Mouse (Mus musculus): ENCODE measurements around the gene Orai1. TPM values are rescaled to one million over a fixed set of nuclear protein-coding genes. Genes with fewer than 3 reads are reported as not detected.

Gene Orai1
- total and polyA plus RNA-seq, 2 experiments from 2014 or later: 21.2 to 23.9 TPM

DNA sequence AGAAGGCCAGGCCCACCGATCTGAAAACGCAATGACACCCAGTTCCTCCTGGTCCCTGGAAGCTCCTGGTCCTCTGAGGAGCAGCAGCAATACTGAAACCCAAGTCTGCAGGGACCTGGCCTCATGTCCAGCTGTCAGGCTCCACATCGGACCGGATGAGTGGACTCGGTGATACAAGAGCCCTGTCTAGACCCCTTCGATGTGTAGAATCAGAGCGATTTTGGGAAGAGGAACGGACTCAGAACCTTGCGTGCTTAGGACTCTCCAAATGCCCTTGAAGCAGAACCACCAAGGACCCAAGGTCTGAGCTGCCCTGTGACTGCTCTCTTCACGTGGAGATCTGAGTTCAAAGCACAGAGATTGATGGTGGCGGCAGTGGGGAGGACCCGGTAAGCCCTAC lies 53.2 kb downstream of the Orai1 start, which contains the start of gene Tmem120b:
Gene Tmem120b, plus strand, starts transcription at position 301 of the 400 bp plus-strand sequence.
- DNase-seq (ENCODE audit: low spot score) (no peak), ATAC-seq (ENCODE audit: insufficient read depth, low read depth) (no peak)
- Histone ChIP-seq H3K27ac (ENCODE audit: low read depth) (peak within 1 kb of the TSS; percentile 85), H3K4me1 (ENCODE audit: control insufficient read depth, insufficient read depth) (0 out of 2 replicates have a peak, but pooled peaks cover 6% of the 10 kb centered on the region), H3K36me3 (replicated peaks; ENCODE audit: control insufficient read depth, insufficient read depth, low read length) (no peaks in the 10 kb centered on the region), H3K9me3 (replicated peaks; ENCODE audit: control insufficient read depth, low read length) (no peaks in the 10 kb centered on the region), H3K4me2 (ENCODE audit: low read depth, low read length) (no peak within 1 kb of the TSS), H3K4me3 (ENCODE audit: low read depth, low read length) (no peak within 1 kb of the TSS), H3K9ac (replicated peaks; ENCODE audit: low read depth, low read length) (no peak within 1 kb of the TSS; the same call in 1 of the 2 replicates), H3K27me3 (ENCODE audit: control insufficient read depth, insufficient read depth, low read length) (no peaks in the 10 kb centered on the region)
- TF ChIP-seq EP300 (IDR thresholded peaks at IDR 0.05; ENCODE audit: low read depth): no peak
- TF ChIP-seq CTCF (IDR thresholded peaks at IDR 0.05; ENCODE audit: low read depth): no peak
- 84% methylated on average over 12 of the region's 12 CpGs for WGBS

DNA sequence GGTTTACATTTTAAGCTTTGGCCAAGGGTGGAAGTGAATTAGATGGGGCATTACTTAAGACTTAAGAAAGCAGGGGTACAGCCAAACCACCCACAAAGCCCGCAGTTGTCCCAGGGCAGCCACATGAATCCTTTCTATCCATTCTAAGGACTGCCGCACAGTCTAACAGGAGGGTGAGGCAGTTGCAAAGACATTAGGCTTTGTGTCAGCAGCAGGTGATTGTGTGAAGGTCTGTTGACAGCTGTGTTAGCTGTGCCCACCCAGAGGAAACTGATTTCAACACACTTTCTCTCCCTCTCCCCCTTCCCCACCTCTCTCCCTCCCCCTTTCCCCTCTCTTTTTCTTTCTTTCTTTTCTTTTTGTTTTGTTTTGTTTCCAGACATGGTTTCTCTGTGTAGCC lies 53.8 kb downstream of the Orai1 start:
- no peaks in the 10 kb centered on the region for H3K27me3 ChIP-seq (ENCODE audit: control insufficient read depth, insufficient read depth, low read length)
- DNase-seq (ENCODE audit: low spot score) (no peak), ATAC-seq (ENCODE audit: insufficient read depth, low read depth) (no peak)
- no peak overlapping the region for H3K4me2 ChIP-seq (ENCODE audit: low read depth, low read length)
- no peaks in the 10 kb centered on the region for H3K36me3 ChIP-seq (replicated peaks; ENCODE audit: control insufficient read depth, insufficient read depth, low read length)
- H3K4me3 ChIP-seq (ENCODE audit: low read depth, low read length): no peak overlapping the region
- no peak overlapping the region; the same call in 1 of the 2 replicates for H3K27ac ChIP-seq (ENCODE audit: low read depth)
- WGBS: 80% methylated on average over 2 of the region's 2 CpGs
- 0 out of 2 replicates have a peak, but pooled peaks cover 6% of the 10 kb centered on the region for H3K4me1 ChIP-seq (ENCODE audit: control insufficient read depth, insufficient read depth)
- H3K9ac ChIP-seq (replicated peaks; ENCODE audit: low read depth, low read length): no peak overlapping the region; the same call in 1 of the 2 replicates
- H3K9me3 ChIP-seq (replicated peaks; ENCODE audit: control insufficient read depth, low read length): no peaks in the 10 kb centered on the region
- TF ChIP-seq CTCF (IDR thresholded peaks at IDR 0.05; ENCODE audit: low read depth): no peak

GRCm38 (mm10) chr5:123075576-123076418 lies 60.9 kb downstream of the Orai1 start:
- 5% methylated on average over 44 of the region's 45 CpGs for WGBS
- peak overlapping the region; percentile 54 for H3K9ac ChIP-seq (replicated peaks; ENCODE audit: low read depth, low read length)
- H3K27ac ChIP-seq (ENCODE audit: low read depth): peak overlapping the region; percentile 76
- no peaks in the 10 kb centered on the region for H3K36me3 ChIP-seq (replicated peaks; ENCODE audit: control insufficient read depth, insufficient read depth, low read length)
- H3K4me1 ChIP-seq (ENCODE audit: control insufficient read depth, insufficient read depth): peaks cover 13% of the 10 kb centered on the region; the same call in 1 of the 2 replicates
- no peaks in the 10 kb centered on the region for H3K27me3 ChIP-seq (ENCODE audit: control insufficient read depth, insufficient read depth, low read length)
- peak overlapping the region; percentile 57 for H3K4me3 ChIP-seq (ENCODE audit: low read depth, low read length)
- H3K4me2 ChIP-seq (ENCODE audit: low read depth, low read length): peak overlapping the region; percentile 82
- no peak for TF ChIP-seq CTCF (IDR thresholded peaks at IDR 0.05; ENCODE audit: low read depth)
- no peak for TF ChIP-seq EP300 (IDR thresholded peaks at IDR 0.05; ENCODE audit: low read depth)
- DNase-seq (ENCODE audit: low spot score): peak; percentile 82
- ATAC-seq (ENCODE audit: insufficient read depth, low read depth): peak; percentile 96
- H3K9me3 ChIP-seq (replicated peaks; ENCODE audit: control insufficient read depth, low read length): peaks cover 5% of the 10 kb centered on the region; the same call in 1 of the 2 replicates

GRCm38 (mm10) chr5:123076419-123077281 lies 61.8 kb downstream of the Orai1 start:
- peak overlapping the region; percentile 76 for H3K27ac ChIP-seq (ENCODE audit: low read depth)
- H3K4me3 ChIP-seq (ENCODE audit: low read depth, low read length): peak overlapping the region; percentile 57
- H3K36me3 ChIP-seq (replicated peaks; ENCODE audit: control insufficient read depth, insufficient read depth, low read length): no peaks in the 10 kb centered on the region
- peak; percentile 32 for DNase-seq (ENCODE audit: low spot score)
- peaks cover 13% of the 10 kb centered on the region; the same call in 1 of the 2 replicates for H3K4me1 ChIP-seq (ENCODE audit: control insufficient read depth, insufficient read depth)
- ATAC-seq (ENCODE audit: insufficient read depth, low read depth): peak; percentile 66
- H3K9me3 ChIP-seq (replicated peaks; ENCODE audit: control insufficient read depth, low read length): peaks cover 5% of the 10 kb centered on the region; the same call in 1 of the 2 replicates
- H3K27me3 ChIP-seq (ENCODE audit: control insufficient read depth, insufficient read depth, low read length): no peaks in the 10 kb centered on the region
- peak overlapping the region; percentile 54 for H3K9ac ChIP-seq (replicated peaks; ENCODE audit: low read depth, low read length)
- WGBS: 1% methylated on average over 31 of the region's 35 CpGs
- H3K4me2 ChIP-seq (ENCODE audit: low read depth, low read length): peak overlapping the region; percentile 82
- TF ChIP-seq EP300 (IDR thresholded peaks at IDR 0.05; ENCODE audit: low read depth) (no peak), CTCF (IDR thresholded peaks at IDR 0.05; ENCODE audit: low read depth) (no peak)

DNA sequence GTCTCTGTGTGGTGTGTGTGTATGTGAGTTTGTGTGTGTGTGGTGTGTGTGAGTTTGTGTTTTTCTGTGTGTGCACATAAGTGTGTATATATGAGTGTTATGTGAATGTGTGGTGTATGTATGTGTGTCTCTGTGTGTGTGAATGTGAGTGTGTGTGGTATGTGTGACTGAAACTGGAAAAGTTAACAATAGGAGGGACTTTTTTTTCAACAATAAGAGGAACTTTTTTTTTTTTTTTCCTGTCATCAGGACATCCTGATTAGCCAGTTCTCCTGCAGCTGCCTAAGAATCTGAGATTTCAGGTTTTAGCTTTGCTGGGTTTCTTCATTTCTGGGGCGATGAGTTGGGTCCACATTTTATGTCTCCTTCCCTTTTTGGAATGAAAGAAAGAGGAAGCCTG lies 64.7 kb downstream of the Orai1 start:
- peaks cover 13% of the 10 kb centered on the region; the same call in 1 of the 2 replicates for H3K4me1 ChIP-seq (ENCODE audit: control insufficient read depth, insufficient read depth)
- no peaks in the 10 kb centered on the region for H3K27me3 ChIP-seq (ENCODE audit: control insufficient read depth, insufficient read depth, low read length)
- no peak for ATAC-seq (ENCODE audit: insufficient read depth, low read depth)
- no peaks in the 10 kb centered on the region for H3K36me3 ChIP-seq (replicated peaks; ENCODE audit: control insufficient read depth, insufficient read depth, low read length)
- H3K4me2 ChIP-seq (ENCODE audit: low read depth, low read length): no peak overlapping the region
- H3K27ac ChIP-seq (ENCODE audit: low read depth): peak overlapping the region; percentile 73
- no peak overlapping the region for H3K9ac ChIP-seq (replicated peaks; ENCODE audit: low read depth, low read length)
- 78% methylated on average over 1 of the region's 1 CpGs for WGBS
- H3K9me3 ChIP-seq (replicated peaks; ENCODE audit: control insufficient read depth, low read length): peaks cover 5% of the 10 kb centered on the region; the same call in 1 of the 2 replicates
- TF ChIP-seq CTCF (IDR thresholded peaks at IDR 0.05; ENCODE audit: low read depth) (no peak), EP300 (IDR thresholded peaks at IDR 0.05; ENCODE audit: low read depth) (no peak)
- no peak overlapping the region for H3K4me3 ChIP-seq (ENCODE audit: low read depth, low read length)
- no peak for DNase-seq (ENCODE audit: low spot score)
